Mouse (Mus musculus) C2C12 (cell line): ENCODE measurements around the gene Mcu.

Experiments used
- CTCF ChIP-seq: IDR thresholded peaks from one replicate; pipeline ENCODE4 v1.5.1; 2011; ENCODE audit not compliant: control insufficient read depth, insufficient read depth, insufficient read length
- MYOG ChIP-seq: IDR thresholded peaks from one replicate; pipeline ENCODE4 v1.6.1; 2011; ENCODE audit not compliant: control insufficient read depth, insufficient read length; ENCODE audit errors: extremely low read depth

GRCm38 (mm10) chr10:59545169-59545568, 71.3 kb downstream of the Mcu start:
- TF ChIP-seq CTCF: no peak
- TF ChIP-seq MYOG: no peak
